Mouse (Mus musculus) adrenal gland (tissue): ENCODE data around the gene Frmd5.

Experiments
- intact Hi-C: fragments of 180-260 bp; cut with DNase I; formaldehyde crosslinking; loops from one replicate; pipeline ENCODE4 v1.15.1; 2025

Frmd5 gene

GRCm38 (mm10) chr2:121764851-121765250 is 42.0 kb downstream of the Frmd5 start:
- intact Hi-C loops = no loop called here

GRCm38 (mm10) chr2:121761861-121762260 is 45.0 kb downstream of the Frmd5 start:
- intact Hi-C loops = no loop called here

- intact Hi-C loops = no loop called here
Measured at GRCm38 (mm10) chr2:121761281-121761795, 45.5 kb downstream of the Frmd5 start.

GRCm38 (mm10) chr2:121760646-121761045 is 46.2 kb downstream of the Frmd5 start:
- intact Hi-C loops = no loop called here

- intact Hi-C loops = no loop called here
Measured at GRCm38 (mm10) chr2:121758258-121758657, 48.6 kb downstream of the Frmd5 start.

- intact Hi-C loops = no loop called here
Measured at GRCm38 (mm10) chr2:121756336-121756735, 50.6 kb downstream of the Frmd5 start.

GRCm38 (mm10) chr2:121755056-121755455 is 51.8 kb downstream of the Frmd5 start:
- intact Hi-C loops = no loop called here

GRCm38 (mm10) chr2:121750121-121750520 is 56.8 kb downstream of the Frmd5 start:
- intact Hi-C loops = no loop called here

GRCm38 (mm10) chr2:121741151-121741550 is 65.7 kb downstream of the Frmd5 start:
- intact Hi-C loops = no loop called here

GRCm38 (mm10) chr2:121739410-121739809 is 67.5 kb downstream of the Frmd5 start:
- intact Hi-C loops = no loop called here

GRCm38 (mm10) chr2:121733426-121733825 is 73.5 kb downstream of the Frmd5 start:
- intact Hi-C loops = no loop called here

GRCm38 (mm10) chr2:121730486-121730885 is 76.4 kb downstream of the Frmd5 start:
- intact Hi-C loops = no loop called here

- intact Hi-C loops = no loop called here
Measured at GRCm38 (mm10) chr2:121728907-121729575, 77.8 kb downstream of the Frmd5 start.

GRCm38 (mm10) chr2:121724866-121725265 is 82.0 kb downstream of the Frmd5 start:
- intact Hi-C loops = no loop called here

GRCm38 (mm10) chr2:121723796-121724195 is 83.1 kb downstream of the Frmd5 start:
- intact Hi-C loops = no loop called here

GRCm38 (mm10) chr2:121719000-121719399 is 87.9 kb downstream of the Frmd5 start:
- intact Hi-C loops = no loop called here

- intact Hi-C loops = no loop called here
Measured at GRCm38 (mm10) chr2:121717133-121717532, 89.8 kb downstream of the Frmd5 start.

GRCm38 (mm10) chr2:121713567-121713966 is 93.3 kb downstream of the Frmd5 start:
- intact Hi-C loops = no loop called here

- intact Hi-C loops = no loop called here
Measured at GRCm38 (mm10) chr2:121711748-121712384, 95.0 kb downstream of the Frmd5 start.

- intact Hi-C loops = no loop called here
Measured at GRCm38 (mm10) chr2:121709096-121709495, 97.8 kb downstream of the Frmd5 start.

- intact Hi-C loops = no loop called here
Measured at GRCm38 (mm10) chr2:121707461-121707860, 99.4 kb downstream of the Frmd5 start.

GRCm38 (mm10) chr2:121705756-121706155 is 101.1 kb downstream of the Frmd5 start:
- intact Hi-C loops = no loop called here

- intact Hi-C loops = loop anchor here (5.0 to 10.0 kb wide), 2 partner anchors 127 to 135 kb away; no protein-coding TSS in a partner anchor
Measured at GRCm38 (mm10) chr2:121699331-121699730, 107.6 kb downstream of the Frmd5 start.
